Mouse (Mus musculus) limb, embryonic 15.5 days (tissue): ENCODE results near the gene Nhlrc3. TPM values are rescaled to one million over a fixed set of nuclear protein-coding genes. Genes with fewer than 3 reads are reported as not detected.

ENCODE experiments used
- ATAC-seq: fragments of 200-750 bp; cut with Nextera tagmentation; 2 replicates; pipeline ENCODE4 v1.8.0; 2017; ENCODE audit warnings: low read depth, moderate TSS enrichment; ENCODE audit not compliant: insufficient number of reproducible peaks, low FRiP score, low TSS enrichment
- H3K27ac ChIP-seq: fragments of 300-500 bp; sonication (generic); 2 replicates; pipeline ENCODE4 v1.5.1; 2015; ENCODE audit warnings: moderate library complexity, mild to moderate bottlenecking, inconsistent platforms
- H3K27me3 ChIP-seq: fragments of 300-500 bp; sonication (generic); 2 replicates; pipeline ENCODE4 v1.6.1; 2015; ENCODE audit warnings: inconsistent platforms
- H3K36me3 ChIP-seq: fragments of 300-500 bp; sonication (generic); 2 replicates; pipeline ENCODE4 v1.6.1; 2015; ENCODE audit warnings: inconsistent platforms
- H3K4me1 ChIP-seq: fragments of 300-500 bp; sonication (generic); 2 replicates; pipeline ENCODE4 v1.6.1; 2015; ENCODE audit warnings: inconsistent platforms
- H3K4me2 ChIP-seq: fragments of 300-500 bp; sonication (generic); 2 replicates; pipeline ENCODE4 v1.6.1; 2015; ENCODE audit warnings: mild to moderate bottlenecking, inconsistent platforms
- H3K4me3 ChIP-seq: fragments of 300-500 bp; sonication (generic); 2 replicates; pipeline ENCODE4 v1.5.1; 2015; ENCODE audit warnings: mild to moderate bottlenecking, inconsistent platforms
- H3K9ac ChIP-seq: fragments of 300-500 bp; sonication (generic); 2 replicates; pipeline ENCODE4 v1.6.1; 2015; ENCODE audit warnings: inconsistent platforms
- H3K9me3 ChIP-seq: fragments of 300-500 bp; sonication (generic); 2 replicates; pipeline ENCODE4 v1.6.1; 2016; ENCODE audit warnings: inconsistent platforms
- WGBS: fragments of 180-500 bp; shearing (Covaris S2); methylation state at CpG from one replicate; pipeline ENCODE4 v1.1.7; 2015; 5-methylcytosine and 5-hydroxymethylcytosine counted together
- polyA plus RNA-seq: library from polyadenylated mRNA; unstranded; fragments of >200 nt; fragmentation: Nextera tagmentation; extraction: Ambion mirVana; gene quantifications from 2 replicates; pipeline ENCODE4 v1.2.1, GENCODE M21; 2015

The Nhlrc3 gene
- polyA plus RNA-seq, 1 experiment from 2014 or later, result 9.3 TPM

DNA sequence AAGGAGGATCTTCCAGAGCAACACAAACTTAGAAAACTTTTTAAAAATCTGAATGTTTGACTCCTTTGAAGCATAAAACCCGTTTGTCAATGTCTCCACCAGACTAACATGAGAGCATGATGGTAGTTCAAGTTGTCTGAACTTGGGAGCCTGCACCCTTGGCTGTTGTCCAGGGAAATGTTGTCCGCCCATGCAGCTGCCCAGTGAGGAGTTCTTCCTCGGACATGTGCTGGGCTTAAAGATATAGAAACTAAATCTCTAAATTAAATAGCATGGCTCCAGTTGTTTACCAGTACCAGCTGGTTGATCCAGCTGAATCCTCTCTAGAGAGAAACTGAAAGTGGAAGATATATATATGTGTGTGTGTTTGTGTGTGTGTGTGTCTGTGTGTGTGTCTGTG, 49.2 kb downstream of the Nhlrc3 start:
- Histone ChIP-seq H3K4me2 (no peak overlapping the region), H3K27ac (no peak overlapping the region), H3K27me3 (no peaks in the 10 kb centered on the region), H3K36me3 (no peaks in the 10 kb centered on the region), H3K9me3 (no peaks in the 10 kb centered on the region), H3K4me3 (no peak overlapping the region), H3K4me1 (0 out of 2 replicates have a peak, but pooled peaks cover 4% of the 10 kb centered on the region), H3K9ac (no peak overlapping the region)
- no peak for ATAC-seq
- WGBS, result 56% methylated on average over 3 of the region's 3 CpGs

DNA sequence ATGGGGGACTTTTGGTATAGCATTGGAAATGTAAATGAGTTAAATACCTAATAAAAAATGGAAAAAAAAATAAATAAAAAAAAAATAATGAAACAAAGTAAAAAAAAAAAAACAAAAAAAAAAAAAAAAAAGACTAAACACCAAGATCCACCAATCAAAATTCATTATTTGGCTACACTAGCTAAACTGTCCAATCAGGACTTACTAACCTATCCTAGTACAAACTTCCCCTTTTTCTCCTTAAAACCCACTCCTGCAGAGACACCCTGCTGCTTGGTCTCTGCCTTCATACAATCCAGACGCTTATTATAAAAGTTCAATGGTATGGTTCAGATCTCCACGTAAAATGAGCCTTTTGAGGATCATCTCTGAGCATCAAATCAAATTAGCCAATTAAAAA, 49.7 kb downstream of the Nhlrc3 start:
- WGBS, result 38% methylated on average over 2 of the region's 2 CpGs
- H3K9me3 ChIP-seq, result no peaks in the 10 kb centered on the region
- no peaks in the 10 kb centered on the region for H3K27me3 ChIP-seq
- no peak overlapping the region for H3K27ac ChIP-seq
- 0 out of 2 replicates have a peak, but pooled peaks cover 4% of the 10 kb centered on the region for H3K4me1 ChIP-seq
- H3K4me3 ChIP-seq, result no peak overlapping the region
- H3K36me3 ChIP-seq, result no peaks in the 10 kb centered on the region
- ATAC-seq, result no peak
- no peak overlapping the region for H3K4me2 ChIP-seq
- no peak overlapping the region for H3K9ac ChIP-seq

- ATAC-seq, result no peak
These were observed 50.9 kb downstream of the Nhlrc3 start for GRCm38 (mm10) chr3:53412259-53412658.

GRCm38 (mm10) chr3:53410031-53410430, 53.1 kb downstream of the Nhlrc3 start:
- Histone ChIP-seq H3K4me3 (no peak overlapping the region), H3K9ac (no peak overlapping the region), H3K36me3 (no peaks in the 10 kb centered on the region), H3K4me1 (no peaks in the 10 kb centered on the region), H3K27me3 (no peaks in the 10 kb centered on the region), H3K9me3 (no peaks in the 10 kb centered on the region), H3K27ac (no peak overlapping the region), H3K4me2 (no peak overlapping the region)
- WGBS, result 66% methylated on average over 6 of the region's 6 CpGs
- no peak for ATAC-seq

More at GRCm38 (mm10) chr3:53412259-53412658, 50.9 kb downstream of the Nhlrc3 start:
- H3K4me1 ChIP-seq, result 0 out of 2 replicates have a peak, but pooled peaks cover 4% of the 10 kb centered on the region
- no peak overlapping the region for H3K4me3 ChIP-seq
- no peak overlapping the region for H3K27ac ChIP-seq
- 84% methylated on average over 5 of the region's 5 CpGs for WGBS
- H3K27me3 ChIP-seq, result no peaks in the 10 kb centered on the region
- no peak overlapping the region for H3K9ac ChIP-seq
- H3K9me3 ChIP-seq, result no peaks in the 10 kb centered on the region
- no peaks in the 10 kb centered on the region for H3K36me3 ChIP-seq
- H3K4me2 ChIP-seq, result no peak overlapping the region

DNA sequence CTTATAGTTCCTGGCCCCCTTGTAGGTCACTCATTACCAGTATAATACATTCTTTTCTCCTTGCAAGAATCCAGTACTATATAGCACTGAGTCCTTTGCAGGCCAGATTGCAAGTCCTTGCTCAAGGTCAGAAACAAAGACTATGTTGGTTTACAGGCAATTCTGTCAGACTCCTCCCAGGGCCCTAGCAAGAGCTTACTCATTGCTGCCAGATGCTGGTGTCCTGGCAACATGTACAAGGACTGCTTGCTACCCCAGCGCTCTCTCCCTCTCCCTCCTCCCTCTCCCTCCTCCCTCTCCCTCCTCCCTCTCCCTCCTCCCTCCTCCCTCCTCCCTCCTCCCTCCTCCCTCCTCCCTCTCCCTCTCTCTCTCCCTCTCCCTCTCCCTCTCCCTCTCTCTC, 56.0 kb downstream of the Nhlrc3 start:
- Histone ChIP-seq H3K36me3 (no peaks in the 10 kb centered on the region), H3K4me1 (no peaks in the 10 kb centered on the region), H3K4me2 (no peak overlapping the region), H3K9me3 (no peaks in the 10 kb centered on the region), H3K9ac (no peak overlapping the region), H3K4me3 (no peak overlapping the region), H3K27me3 (no peaks in the 10 kb centered on the region), H3K27ac (no peak overlapping the region)
- 18% methylated on average over 1 of the region's 1 CpGs for WGBS
- no peak for ATAC-seq

Other genes starting within 250 kb of the Nhlrc3 start
- 13.3 and 13.5 TPM in 2 replicates for gene Proser1, start 334 bp upstream of the Nhlrc3 start, polyA plus RNA-seq
- 0.10 TPM in 1 of 2 replicates, not detected in the other for gene Stoml3, start 25.3 kb upstream of the Nhlrc3 start, polyA plus RNA-seq
- gene Frem2, start 194.0 kb upstream of the Nhlrc3 start, polyA plus RNA-seq, result 5.2 and 5.9 TPM in 2 replicates